Mouse (Mus musculus) hindbrain, embryonic 10.5 days (tissue): ENCODE results near the gene Lrp4. TPM values are rescaled to one million over a fixed set of nuclear protein-coding genes. Genes with fewer than 3 reads are reported as not detected.
"Not testable (repeated sequence)": the region's sequence is repeated elsewhere in the genome, so short reads cannot be mapped to it uniquely, and the experiment has no call there.

Experiments used
- DNase-seq: peaks from one replicate; pipeline ENCODE4 v3.0.0-alpha.2; 2017; ENCODE audit warnings: low spot score
- H3K27ac ChIP-seq: fragments of 300-500 bp; sonication (generic); 2 replicates; pipeline ENCODE4 v1.5.1; 2016; ENCODE audit warnings: mild to moderate bottlenecking, moderate library complexity
- H3K27me3 ChIP-seq: fragments of 300-500 bp; sonication (generic); 2 replicates; pipeline ENCODE4 v1.6.1; 2016; ENCODE audit warnings: mild to moderate bottlenecking; ENCODE audit not compliant: poor library complexity, insufficient read depth, severe bottlenecking
- H3K36me3 ChIP-seq: fragments of 300-500 bp; sonication (generic); 2 replicates; pipeline ENCODE4 v1.6.1; 2016; ENCODE audit warnings: mild to moderate bottlenecking, moderate library complexity
- H3K4me1 ChIP-seq: fragments of 300-500 bp; sonication (generic); replicated peaks from 2 replicates; pipeline ENCODE4 v1.6.1; 2016; ENCODE audit warnings: mild to moderate bottlenecking
- H3K4me3 ChIP-seq: fragments of 300-500 bp; sonication (generic); 2 replicates; pipeline ENCODE4 v1.5.1; 2016; ENCODE audit warnings: mild to moderate bottlenecking, moderate library complexity
- H3K9me3 ChIP-seq: fragments of 300-500 bp; sonication (generic); 2 replicates; pipeline ENCODE4 v1.6.1; 2016; ENCODE audit warnings: mild to moderate bottlenecking, moderate library complexity
- WGBS: fragments of 180-500 bp; shearing (Covaris S2); methylation state at CpG from one replicate; pipeline ENCODE4 v1.1.7; 2016; 5-methylcytosine and 5-hydroxymethylcytosine counted together
- polyA plus RNA-seq: library from polyadenylated mRNA; unstranded; fragments of >200 nt; fragmentation: Nextera tagmentation; extraction: Ambion mirVana; gene quantifications from 2 replicates; pipeline ENCODE4 v1.2.1, GENCODE M21; 2016

Lrp4 gene
- polyA plus RNA-seq, 1 experiment from 2014 or later: 6.4 TPM

DNA sequence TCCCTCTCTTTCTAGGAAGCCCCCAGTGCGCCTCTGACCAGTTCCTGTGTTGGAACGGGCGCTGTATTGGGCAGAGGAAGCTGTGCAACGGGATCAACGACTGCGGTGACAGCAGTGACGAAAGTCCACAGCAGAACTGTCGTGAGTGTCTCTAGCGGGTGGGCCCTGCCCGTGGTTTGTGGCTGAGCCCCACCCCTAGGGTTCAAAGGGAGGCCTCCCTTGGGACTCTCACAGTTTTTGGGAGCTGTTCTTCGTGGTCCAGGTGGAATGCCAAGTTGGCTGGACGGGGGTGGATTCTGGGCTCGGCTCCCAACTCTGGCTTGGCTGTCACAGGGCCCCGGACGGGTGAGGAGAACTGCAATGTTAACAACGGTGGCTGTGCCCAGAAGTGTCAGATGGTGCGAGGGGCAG, 18.9 kb downstream of the Lrp4 start:
- H3K36me3 ChIP-seq: peaks cover 95% of the 10 kb centered on the region
- H3K9me3 ChIP-seq: no peaks in the 10 kb centered on the region
- no peak overlapping the region for H3K4me3 ChIP-seq
- H3K4me1 ChIP-seq: peaks cover 20% of the 10 kb centered on the region
- no peaks in the 10 kb centered on the region for H3K27me3 ChIP-seq
- H3K27ac ChIP-seq: no peak overlapping the region
- no peak for DNase-seq
- 83% methylated on average over 17 of the region's 17 CpGs for WGBS

DNA sequence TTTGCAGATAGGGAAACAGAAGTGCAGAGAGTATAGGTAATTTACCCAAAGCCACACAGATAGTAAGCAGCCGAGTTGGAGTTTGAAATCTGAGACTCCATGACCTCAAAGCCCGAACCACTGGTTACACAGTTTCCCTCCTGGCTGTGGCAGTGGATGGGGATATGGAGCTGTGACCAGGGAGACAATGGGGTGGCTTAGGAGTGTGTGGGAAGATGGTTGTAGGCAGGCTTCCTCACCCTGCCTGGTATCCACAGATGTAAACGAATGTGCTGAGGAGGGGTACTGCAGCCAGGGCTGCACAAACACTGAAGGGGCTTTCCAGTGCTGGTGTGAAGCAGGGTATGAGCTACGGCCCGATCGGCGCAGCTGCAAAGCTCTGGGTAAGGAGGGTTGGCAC, 19.5 kb downstream of the Lrp4 start:
- Histone ChIP-seq H3K4me1 (peaks cover 20% of the 10 kb centered on the region), H3K36me3 (peaks cover 95% of the 10 kb centered on the region), H3K27me3 (no peaks in the 10 kb centered on the region), H3K4me3 (no peak overlapping the region), H3K9me3 (no peaks in the 10 kb centered on the region), H3K27ac (peak overlapping the region; percentile 30; the same call in 1 of the 2 replicates)
- DNase-seq: no peak
- 88% methylated on average over 7 of the region's 7 CpGs for WGBS

DNA sequence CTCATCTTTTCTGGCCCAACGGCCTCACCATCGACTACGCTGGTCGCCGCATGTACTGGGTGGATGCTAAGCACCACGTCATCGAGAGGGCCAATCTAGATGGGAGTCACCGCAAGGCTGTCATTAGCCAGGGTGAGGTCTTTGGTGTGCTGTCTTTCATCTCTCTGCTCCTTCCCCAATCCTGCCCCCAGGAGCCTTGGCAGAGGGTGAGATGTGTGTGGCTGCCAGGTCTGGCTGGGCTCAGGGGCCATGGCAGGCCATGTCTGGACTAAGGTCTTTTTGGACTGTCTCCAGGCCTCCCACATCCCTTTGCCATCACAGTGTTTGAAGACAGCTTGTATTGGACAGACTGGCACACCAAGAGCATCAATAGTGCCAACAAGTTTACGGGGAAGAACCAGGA, 23.1 kb downstream of the Lrp4 start:
- no peaks in the 10 kb centered on the region; the same call in 1 of the 2 replicates for H3K4me1 ChIP-seq
- no peaks in the 10 kb centered on the region for H3K27me3 ChIP-seq
- no peak overlapping the region for H3K27ac ChIP-seq
- H3K36me3 ChIP-seq: peaks cover 91% of the 10 kb centered on the region
- DNase-seq: no peak
- WGBS: 94% methylated on average over 9 of the region's 9 CpGs
- no peak overlapping the region for H3K4me3 ChIP-seq
- H3K9me3 ChIP-seq: no peaks in the 10 kb centered on the region

DNA sequence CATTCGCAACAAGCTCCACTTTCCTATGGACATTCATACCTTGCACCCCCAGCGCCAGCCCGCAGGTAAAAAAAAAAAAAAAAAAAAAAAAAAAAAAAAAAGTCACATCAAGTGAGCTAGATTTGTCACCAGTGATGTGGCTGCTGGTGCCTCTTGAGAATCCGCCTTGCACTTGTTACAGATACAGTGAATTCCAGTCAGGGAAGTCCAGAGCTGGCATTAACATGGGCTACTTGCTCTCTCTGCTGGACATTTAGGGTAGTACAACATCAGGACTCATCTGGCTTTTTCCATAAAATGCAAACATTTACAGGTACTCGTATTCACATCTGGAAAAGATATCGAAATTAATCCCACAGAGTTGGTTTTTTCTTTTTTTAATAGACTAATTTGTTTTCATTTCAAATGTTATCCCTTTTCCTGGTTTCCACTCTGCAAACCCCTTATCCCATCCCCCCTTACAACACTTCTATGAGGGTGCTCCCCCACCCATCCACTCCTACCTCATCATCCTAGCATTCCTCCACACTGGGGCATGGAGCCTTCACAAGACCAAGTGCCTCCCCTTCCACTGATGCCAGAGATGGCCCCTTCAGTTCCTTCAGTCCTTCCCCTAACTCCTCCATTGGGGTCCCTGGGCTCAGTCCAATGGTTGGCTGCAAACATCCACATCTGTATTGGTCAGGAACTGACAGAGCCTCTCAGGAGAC, 23.6 kb downstream of the Lrp4 start:
- Histone ChIP-seq H3K27me3 (no peaks in the 10 kb centered on the region), H3K9me3 (no peaks in the 10 kb centered on the region), H3K4me1 (no peaks in the 10 kb centered on the region; the same call in 1 of the 2 replicates), H3K36me3 (peaks cover 91% of the 10 kb centered on the region), H3K27ac (no peak overlapping the region), H3K4me3 (no peak overlapping the region)
- 72% methylated on average over 6 of the region's 6 CpGs for WGBS
- DNase-seq: peak; percentile 29

DNA sequence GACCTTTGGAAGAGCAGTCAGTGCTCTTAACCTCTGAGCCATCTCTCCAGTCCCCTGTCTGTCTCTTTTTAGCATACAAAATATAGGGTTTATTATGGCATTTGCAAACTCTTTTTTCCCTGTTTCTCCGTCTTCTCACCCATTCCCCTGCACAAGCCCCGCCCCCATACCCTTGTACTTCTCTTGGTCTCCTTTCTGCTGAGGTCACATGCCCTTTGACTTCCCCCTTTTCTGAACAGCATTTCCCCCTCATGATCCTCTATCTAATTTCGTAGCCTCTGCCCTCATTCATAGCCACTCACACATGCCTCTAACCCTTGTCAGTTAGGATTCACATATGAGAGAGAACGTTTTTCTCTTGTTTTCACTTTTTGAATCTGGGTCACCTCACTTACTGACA, 27.4 kb downstream of the Lrp4 start:
- WGBS: 76% methylated on average over 4 of the region's 4 CpGs
- Histone ChIP-seq H3K4me3 (no peak overlapping the region), H3K4me1 (no peaks in the 10 kb centered on the region), H3K27me3 (no peaks in the 10 kb centered on the region), H3K9me3 (no peaks in the 10 kb centered on the region), H3K27ac (no peak overlapping the region), H3K36me3 (peaks cover 88% of the 10 kb centered on the region)
- DNase-seq: no peak

DNA sequence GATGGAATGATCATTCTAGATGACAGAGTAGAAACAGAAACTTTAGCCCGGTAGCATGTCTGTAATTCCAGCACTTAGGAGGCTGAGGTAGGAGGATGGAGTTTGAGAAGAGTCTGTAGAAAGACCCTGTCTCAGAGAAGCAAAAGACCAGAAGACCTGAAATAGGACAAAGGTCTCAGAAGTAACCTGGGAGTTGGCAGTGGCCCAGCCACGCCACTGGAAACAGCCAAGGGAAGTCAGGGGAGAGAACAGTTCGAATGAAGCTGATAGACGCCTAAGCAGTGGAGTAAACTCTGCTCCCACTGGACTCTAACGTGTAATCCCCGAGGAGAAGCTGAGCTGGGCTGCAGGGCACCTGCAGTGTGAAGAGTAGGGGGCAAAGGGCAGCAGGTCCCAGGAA, 27.9 kb downstream of the Lrp4 start:
- no peak overlapping the region for H3K27ac ChIP-seq
- DNase-seq: no peak
- H3K27me3 ChIP-seq: no peaks in the 10 kb centered on the region
- no peak overlapping the region for H3K4me3 ChIP-seq
- no peaks in the 10 kb centered on the region for H3K4me1 ChIP-seq
- no peaks in the 10 kb centered on the region for H3K9me3 ChIP-seq
- WGBS: 90% methylated on average over 6 of the region's 6 CpGs
- peaks cover 88% of the 10 kb centered on the region for H3K36me3 ChIP-seq

DNA sequence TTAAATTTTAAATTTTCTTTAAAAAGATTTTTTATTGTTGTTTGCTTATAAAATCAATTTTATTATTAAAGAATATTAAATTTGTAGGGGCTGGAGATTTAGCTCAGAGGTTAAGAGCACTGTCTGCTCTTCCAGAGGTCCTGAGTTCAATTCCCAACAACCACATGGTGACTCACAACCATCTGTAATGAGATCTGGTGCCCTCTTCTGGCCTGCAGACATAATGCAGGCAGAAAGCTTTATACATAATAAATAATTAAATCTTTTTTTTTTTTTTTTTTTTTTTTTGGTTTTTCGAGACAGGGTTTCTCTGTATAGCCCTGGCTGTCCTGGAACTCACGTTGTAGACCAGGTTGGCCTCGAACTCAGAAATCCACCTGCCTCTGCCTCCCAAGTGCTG, 30.0 kb downstream of the Lrp4 start:
- 69% methylated on average over 3 of the region's 3 CpGs for WGBS

DNA sequence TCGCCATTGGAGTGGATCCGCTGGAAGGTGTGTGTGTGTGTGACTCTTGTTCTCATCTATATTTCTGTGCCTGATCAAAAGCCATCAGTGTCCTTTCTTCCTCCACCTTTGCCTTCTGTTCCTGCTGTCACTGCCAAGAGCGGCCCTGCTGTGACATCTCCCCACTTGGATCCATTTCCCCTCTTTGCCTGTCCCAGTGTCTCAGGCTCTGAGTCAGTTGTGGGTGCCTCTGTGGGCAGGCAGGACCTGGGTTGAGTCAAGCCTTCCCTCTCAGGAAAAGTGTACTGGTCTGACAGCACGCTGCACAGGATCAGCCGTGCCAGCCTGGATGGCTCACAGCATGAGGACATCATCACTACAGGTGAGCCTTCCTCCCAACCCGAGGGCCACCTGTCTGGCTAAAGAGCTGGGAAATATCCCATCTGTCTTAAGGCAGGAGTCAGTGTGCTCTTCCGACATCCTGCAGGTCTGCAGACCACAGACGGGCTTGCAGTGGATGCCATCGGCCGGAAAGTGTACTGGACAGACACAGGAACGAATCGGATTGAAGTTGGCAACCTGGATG, 34.8 kb downstream of the Lrp4 start:
- 96% methylated on average over 12 of the region's 12 CpGs for WGBS
- Histone ChIP-seq H3K4me1 (no peaks in the 10 kb centered on the region), H3K27ac (no peak overlapping the region), H3K27me3 (no peaks in the 10 kb centered on the region), H3K36me3 (peaks cover 94% of the 10 kb centered on the region), H3K4me3 (no peak overlapping the region), H3K9me3 (no peaks in the 10 kb centered on the region)
- no peak for DNase-seq

More for the DNA sequence above, 30.0 kb downstream of the Lrp4 start:
- not testable (repeated sequence) for H3K9me3 ChIP-seq, H3K4me1 ChIP-seq, DNase-seq, H3K4me3 ChIP-seq, H3K27me3 ChIP-seq, H3K27ac ChIP-seq
- H3K36me3 ChIP-seq: peaks cover 91% of the 10 kb centered on the region

DNA sequence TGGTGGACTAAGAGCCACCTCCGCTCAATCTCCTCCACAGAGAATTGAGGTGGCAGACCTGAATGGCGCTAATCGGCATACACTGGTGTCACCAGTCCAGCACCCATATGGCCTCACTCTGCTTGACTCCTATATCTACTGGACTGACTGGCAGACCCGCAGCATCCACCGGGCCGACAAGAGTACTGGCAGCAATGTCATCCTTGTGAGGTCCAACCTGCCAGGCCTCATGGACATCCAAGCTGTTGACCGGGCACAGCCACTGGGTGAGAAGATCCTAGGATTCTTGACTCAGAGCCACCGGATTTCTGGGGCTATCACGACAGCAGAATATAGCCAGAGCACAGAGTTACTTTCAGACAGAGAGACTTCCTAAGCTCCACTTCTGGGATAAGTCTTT, 36.7 kb downstream of the Lrp4 start:
- H3K27me3 ChIP-seq: no peaks in the 10 kb centered on the region
- H3K4me1 ChIP-seq: no peaks in the 10 kb centered on the region
- no peak for DNase-seq
- peaks cover 97% of the 10 kb centered on the region for H3K36me3 ChIP-seq
- whole genome bisulfite sequencing: 96% methylated on average over 9 of the region's 9 CpGs
- H3K27ac ChIP-seq: no peak overlapping the region
- no peaks in the 10 kb centered on the region for H3K9me3 ChIP-seq
- H3K4me3 ChIP-seq: no peak overlapping the region

DNA sequence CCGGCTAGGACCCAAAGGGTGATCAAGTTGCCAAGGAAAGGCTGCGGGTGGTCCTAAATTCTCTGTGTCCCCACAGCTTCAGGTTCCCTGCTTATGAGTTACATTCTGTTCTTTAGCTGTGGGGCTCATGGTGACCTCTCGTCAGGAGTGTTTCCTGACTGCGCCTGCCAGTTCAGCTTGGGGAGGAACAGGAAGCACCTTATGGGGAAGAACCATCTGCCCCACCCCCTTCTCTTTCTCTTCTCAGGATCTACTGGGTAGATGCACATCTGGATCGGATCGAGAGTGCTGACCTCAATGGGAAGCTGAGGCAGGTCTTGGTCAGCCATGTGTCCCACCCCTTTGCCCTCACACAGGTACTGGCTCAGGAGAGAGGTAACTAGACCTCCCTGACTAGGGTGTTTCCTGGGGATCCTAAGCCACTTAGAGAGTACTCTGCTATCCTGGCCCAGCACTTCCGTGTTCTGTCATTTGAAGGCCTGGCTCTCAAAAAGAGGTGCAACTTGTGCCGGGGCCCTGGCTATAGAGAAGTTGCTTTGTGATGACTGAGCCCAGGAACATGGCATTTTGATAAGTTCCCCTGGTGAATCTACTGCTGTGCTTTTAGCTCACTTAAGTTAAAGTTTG, 40.9 kb downstream of the Lrp4 start:
- DNase-seq: no peak
- Histone ChIP-seq H3K27me3 (no peaks in the 10 kb centered on the region), H3K4me3 (no peak overlapping the region), H3K36me3 (peaks cover 94% of the 10 kb centered on the region), H3K9me3 (no peaks in the 10 kb centered on the region), H3K27ac (no peak overlapping the region), H3K4me1 (no peaks in the 10 kb centered on the region)
- WGBS: 85% methylated on average over 8 of the region's 8 CpGs

DNA sequence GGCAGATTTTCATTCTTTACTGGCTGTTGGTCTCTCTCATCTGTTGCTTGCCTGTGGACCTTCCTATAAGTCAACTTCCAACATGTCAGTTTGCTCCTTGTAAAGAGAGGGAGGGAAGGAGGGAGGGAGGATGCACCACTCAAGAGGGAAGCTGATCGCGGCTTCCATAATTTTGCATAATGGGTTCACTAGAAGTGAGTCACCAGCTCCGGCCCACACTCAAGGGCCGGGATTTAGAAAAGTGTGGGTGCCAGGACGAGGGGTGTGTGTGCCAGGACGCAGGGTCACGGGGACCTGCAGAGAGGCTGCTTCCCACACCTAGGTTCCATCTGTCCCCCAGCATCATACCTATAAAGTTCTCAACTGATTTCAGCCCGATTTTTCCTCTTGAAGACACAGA, 50.8 kb downstream of the Lrp4 start:
- DNase-seq: no peak
- Histone ChIP-seq H3K9me3 (no peaks in the 10 kb centered on the region), H3K4me1 (no peaks in the 10 kb centered on the region), H3K36me3 (peaks cover 93% of the 10 kb centered on the region), H3K4me3 (no peak overlapping the region), H3K27ac (no peak overlapping the region), H3K27me3 (no peaks in the 10 kb centered on the region)
- WGBS: 89% methylated on average over 8 of the region's 8 CpGs

DNA sequence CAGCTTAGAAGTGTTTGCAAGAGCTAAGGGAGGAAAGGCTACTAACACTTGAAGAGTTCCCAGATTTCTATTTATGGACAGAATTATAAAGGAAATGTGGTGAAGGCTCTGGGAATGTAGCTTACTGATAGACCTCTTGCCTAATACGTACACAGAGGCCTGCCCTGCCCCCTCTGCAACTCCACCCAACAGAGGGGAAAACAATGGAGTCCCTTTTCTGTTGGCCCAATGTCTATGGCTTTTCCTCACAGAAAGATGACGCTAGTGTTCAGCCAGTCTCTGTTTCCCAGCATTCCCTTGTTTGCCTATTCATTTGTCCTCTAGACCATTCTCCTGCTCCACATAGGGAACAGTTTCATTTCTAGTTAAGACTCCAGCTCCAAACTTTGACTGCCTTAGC, 59.9 kb downstream of the Lrp4 start:
- no peaks in the 10 kb centered on the region for H3K27me3 ChIP-seq
- no peaks in the 10 kb centered on the region for H3K9me3 ChIP-seq
- peaks cover 21% of the 10 kb centered on the region for H3K36me3 ChIP-seq
- WGBS: 8% methylated on average over 2 of the region's 2 CpGs
- H3K4me1 ChIP-seq: peaks cover 8% of the 10 kb centered on the region
- DNase-seq: peak; percentile 17
- H3K4me3 ChIP-seq: no peak overlapping the region
- H3K27ac ChIP-seq: peak overlapping the region; percentile 35; the same call in 1 of the 2 replicates
